Mouse (Mus musculus): ENCODE results near the gene Hoga1. TPM values are rescaled to one million over a fixed set of nuclear protein-coding genes. Genes with fewer than 3 reads are reported as not detected.

Gene Hoga1
- total RNA-seq (2023), result not detected

DNA sequence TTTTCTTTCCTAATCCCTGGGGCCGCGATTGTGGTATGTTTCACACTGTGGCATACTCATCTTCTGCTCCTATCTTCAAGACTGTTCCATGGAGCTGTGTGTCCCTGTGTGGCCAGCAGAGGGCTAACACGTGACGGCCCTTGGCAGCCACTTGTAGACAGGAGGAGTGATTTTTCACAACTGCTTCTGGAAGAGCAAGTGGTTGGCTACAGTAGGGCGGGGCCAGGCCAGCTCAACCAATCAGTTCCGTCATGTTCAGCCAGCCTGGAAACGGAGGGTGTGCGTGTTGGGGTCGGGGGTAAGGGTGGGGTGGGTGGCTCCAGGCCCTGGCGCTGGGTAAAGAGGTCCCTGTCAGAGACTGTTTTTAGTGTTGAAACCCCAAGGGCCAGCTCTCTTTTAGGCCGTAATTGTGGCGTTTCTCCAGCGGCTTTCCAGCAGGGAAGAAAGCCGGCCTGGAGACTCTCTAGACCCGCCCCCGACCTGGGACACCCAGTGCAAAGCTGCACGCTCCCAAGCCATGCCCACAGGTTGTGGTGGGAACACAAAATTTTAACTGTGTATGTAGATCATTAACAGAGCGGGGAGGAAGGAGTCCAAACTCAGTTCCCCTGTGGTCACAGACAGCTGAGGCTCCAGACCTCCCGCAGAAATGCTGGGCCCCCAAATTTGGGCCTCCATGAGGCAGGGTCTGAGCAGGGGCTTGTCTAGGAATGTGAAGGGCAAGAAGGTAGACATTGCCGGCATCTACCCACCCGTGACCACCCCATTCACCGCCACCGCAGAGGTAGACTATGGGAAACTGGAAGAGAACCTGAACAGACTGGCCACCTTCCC is at the start of gene Hoga1:
TSS of gene Hoga1 (plus strand) at position 342 of the 834 bp plus-strand sequence.

DNA sequence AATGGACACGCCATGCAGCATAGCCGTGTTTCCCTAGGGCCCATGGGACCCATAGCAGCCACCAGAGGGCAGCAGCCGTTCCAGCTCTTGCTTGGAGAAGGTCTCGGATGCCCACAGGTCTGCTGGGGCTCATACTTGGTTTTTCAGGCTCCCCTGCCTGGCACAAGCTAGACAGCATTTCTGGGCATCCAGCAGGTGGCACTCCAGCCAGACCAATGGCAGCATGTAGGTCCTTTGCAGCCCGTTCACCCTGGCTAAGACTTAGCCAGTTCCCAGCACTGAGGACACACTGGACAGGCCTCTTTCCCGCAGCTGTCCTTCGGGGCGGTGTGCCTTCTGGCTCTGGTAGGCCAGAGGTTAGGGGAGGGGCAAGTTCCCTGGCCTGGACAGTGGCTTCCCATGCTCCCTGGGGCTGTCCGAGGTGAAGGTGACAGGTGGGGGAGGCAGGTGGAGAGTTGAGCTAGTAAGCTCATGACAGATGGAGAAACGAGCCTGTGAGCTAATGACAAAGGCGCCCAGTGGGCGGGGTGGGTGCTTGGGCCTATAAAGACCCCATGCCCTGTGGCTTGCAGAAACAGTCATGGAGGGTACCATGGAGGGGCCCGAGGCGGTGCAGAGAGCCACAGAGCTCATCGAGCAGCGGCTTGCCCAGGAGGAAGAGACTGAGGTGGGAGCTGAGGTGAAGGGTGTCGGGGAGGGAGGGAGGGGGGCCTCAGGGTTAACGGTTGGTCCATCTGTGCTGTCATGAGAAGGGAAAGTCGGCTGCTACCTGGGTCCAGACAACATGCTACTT is 9.8 kb upstream of the Hoga1 start, which contains the start of gene Ankrd2:
TSS of gene Ankrd2 (plus strand) at position 545 of the 793 bp plus-strand sequence.

DNA sequence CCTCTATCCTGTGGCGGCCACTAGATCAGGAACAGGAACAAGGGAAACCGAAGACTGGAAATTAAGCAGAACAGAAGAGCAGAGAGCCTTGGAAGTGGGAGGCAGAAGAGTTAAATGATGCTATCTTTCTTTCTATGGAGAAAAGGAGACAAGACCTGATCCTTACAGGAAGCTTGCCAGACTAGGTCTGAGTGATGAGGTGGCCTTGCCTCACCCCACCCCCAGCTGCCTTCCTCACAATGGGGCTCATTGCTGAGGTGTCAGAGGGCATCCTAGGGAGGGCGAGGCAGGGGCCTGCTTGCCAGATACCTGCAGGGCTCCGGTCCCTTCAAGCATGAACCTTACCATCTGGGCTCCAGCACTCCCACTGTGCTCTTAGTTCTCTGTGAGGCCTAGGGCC is 6.5 kb downstream of the Hoga1 start, which contains the start of gene 4933411K16Rik:
TSS of gene 4933411K16Rik (plus strand) at position 301 of the 400 bp plus-strand sequence.

DNA sequence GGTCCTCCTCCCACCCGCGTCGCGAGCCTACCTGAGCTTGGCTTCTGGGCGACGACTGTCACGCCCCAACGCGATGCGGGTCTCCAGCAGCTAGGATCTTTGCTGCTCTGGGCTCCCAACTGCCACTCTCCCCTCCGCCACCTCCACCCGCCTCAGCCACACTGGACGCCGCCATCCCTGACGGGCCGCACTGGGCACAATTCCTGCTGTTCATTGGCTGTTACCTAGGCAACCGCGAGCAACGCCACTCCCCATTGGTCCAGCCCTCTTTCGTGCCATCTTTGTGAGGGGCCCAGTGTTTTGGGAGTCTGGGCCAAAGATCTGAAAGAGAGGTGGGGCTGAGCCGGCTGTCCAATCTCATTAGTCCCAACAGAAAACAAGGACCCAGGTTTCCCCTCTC is 40.8 kb downstream of the Hoga1 start, which contains the start of gene Morn4:
TSS of gene Morn4 (minus strand) at position 192 of the 400 bp plus-strand sequence.

DNA sequence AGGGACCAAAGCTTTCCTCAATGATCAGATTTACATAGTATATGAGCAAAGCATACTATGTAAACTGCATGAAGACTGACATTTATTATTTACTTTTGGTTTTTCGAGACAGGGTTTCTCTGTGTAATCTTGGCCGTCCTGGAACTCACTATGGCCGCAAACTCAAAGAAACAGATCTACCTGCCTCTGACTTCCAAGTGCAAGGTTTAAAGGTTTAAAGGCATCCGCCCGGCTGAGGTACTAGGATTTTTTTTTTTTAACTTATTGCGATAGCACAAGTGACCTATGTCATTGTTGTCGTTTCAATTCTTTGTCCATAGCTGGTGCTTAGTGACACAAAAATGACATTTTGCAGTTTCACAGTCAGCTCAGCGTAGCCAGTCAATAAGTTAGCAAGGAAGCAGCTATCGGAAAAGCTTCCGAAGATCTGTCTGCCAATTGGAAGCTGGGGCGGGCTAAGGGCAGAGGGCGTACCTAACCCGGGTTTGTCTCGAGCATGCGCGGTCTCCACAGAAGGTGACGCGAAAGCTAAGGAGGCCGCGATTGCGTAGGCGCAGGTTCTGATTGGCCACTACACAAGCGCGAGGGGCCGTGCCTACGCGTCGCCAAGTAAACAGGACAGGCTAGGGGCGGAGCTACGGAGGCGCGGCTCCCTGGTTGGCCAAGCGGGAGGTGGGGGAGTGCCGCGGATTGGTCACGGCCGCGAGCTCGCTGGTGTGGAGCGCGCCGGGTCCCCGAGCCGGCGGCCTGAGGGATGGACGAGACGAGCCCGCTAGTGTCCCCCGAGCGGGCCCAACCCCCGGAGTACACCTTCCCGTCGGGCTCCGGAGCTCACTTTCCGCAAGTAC is 44.6 kb downstream of the Hoga1 start, which contains the start of gene Pi4k2a:
TSS of gene Pi4k2a (plus strand) at position 723 of the 848 bp plus-strand sequence.

Other genes with a start within 250 kb of the Hoga1 start
- 1 to 10 TPM; 3.2 to 3.4 TPM for gene Arhgap19, start 243.6 kb upstream of the Hoga1 start, total RNA-seq (2023)
- 10 to 100 TPM; 30.6 to 34.9 TPM for gene Frat1, start 215.6 kb upstream of the Hoga1 start, total RNA-seq (2023)
- 10 to 100 TPM; 38.2 to 44.8 TPM for gene Frat2, start 197.5 kb upstream of the Hoga1 start, total RNA-seq (2023)
- gene Rrp12, start 149.4 kb upstream of the Hoga1 start, total RNA-seq (2023), result 10 to 100 TPM; 25.6 to 27.8 TPM
- gene Pgam1, start 133.7 kb upstream of the Hoga1 start, total RNA-seq (2023), result 100 to 1,000 TPM; 102 to 106 TPM
- gene Exosc1, start 112.2 kb upstream of the Hoga1 start, total RNA-seq (2023), result 10 to 100 TPM; 53.8 to 57.0 TPM
- gene Zdhhc16, start 112.1 kb upstream of the Hoga1 start, total RNA-seq (2023), result 10 to 100 TPM; 40.3 to 41.5 TPM
- 100 to 1,000 TPM in 1 of 2 experiments, 10 to 100 TPM in 1; 79.2 to 111 TPM for gene Mms19, start 64.5 kb upstream of the Hoga1 start, total RNA-seq (2023)
- gene Ubtd1, start 63.8 kb upstream of the Hoga1 start, total RNA-seq (2023), result 1 to 10 TPM; 8.8 to 9.3 TPM
- not detected for gene Ankrd2, start 9.6 kb upstream of the Hoga1 start, total RNA-seq (2023)
- not detected for gene 4933411K16Rik, start 6.6 kb downstream of the Hoga1 start, total RNA-seq (2023)
- gene Morn4, start 40.7 kb downstream of the Hoga1 start, total RNA-seq (2023), result under 1 TPM in 1 of 2 experiments, not detected in 1; 0.29 TPM
- 10 to 100 TPM; 40.8 to 42.0 TPM for gene Pi4k2a, start 44.9 kb downstream of the Hoga1 start, total RNA-seq (2023)
- gene Avpi1, start 83.4 kb downstream of the Hoga1 start, total RNA-seq (2023), result 1 to 10 TPM; 1.1 to 4.1 TPM
- 1 to 10 TPM in 1 of 2 experiments, under 1 TPM in 1; 0.77 to 1.2 TPM for gene Marveld1, start 101.8 kb downstream of the Hoga1 start, total RNA-seq (2023)
- gene Zfyve27, start 118.3 kb downstream of the Hoga1 start, total RNA-seq (2023), result 10 to 100 TPM; 80.3 to 86.8 TPM
- gene Sfrp5, start 156.6 kb downstream of the Hoga1 start, total RNA-seq (2023), result not detected
- not detected for gene Golga7b, start 202.0 kb downstream of the Hoga1 start, total RNA-seq (2023)